Comparison of ENCODE assay signal across 9 mouse cellular contexts in genomic region chr11:78924916-78925315, GRCm38 (mm10). TPM values are rescaled to one million over a fixed set of nuclear protein-coding genes. Genes with fewer than 3 reads are reported as not detected.
A peak's percentile ranks its signal among the peaks of the same experiment; 100 is the strongest.
DNase-seq lines count a peak whose midpoint lies in the region; ATAC-seq and TF ChIP-seq lines count a peak whose summit lies in the region.
"Had no signal": no experiment of that assay in that cellular context is flagged by ENCODE, and none has a peak within 500 bp of the region (broad histone marks: within the 10 kb centered on the region; RNA-seq: fewer than 3 reads in every experiment).

No protein-coding gene starts in this region.

- WGBS in embryonic facial prominence, embryonic 13.5 days = under 1% methylated on average over 37 of the region's 37 CpGs
- under 1% methylated on average over 37 of the region's 37 CpGs for WGBS in limb, embryonic 12.5 days
- WGBS in midbrain, embryonic 12.5 days = under 1% methylated on average over 36 of the region's 37 CpGs

- H3K36me3 ChIP-seq in embryonic facial prominence, embryonic 13.5 days = no peaks in the 10 kb centered on the region
- H3K36me3 ChIP-seq in limb, embryonic 12.5 days = no peaks in the 10 kb centered on the region
- no peaks in the 10 kb centered on the region for H3K36me3 ChIP-seq in midbrain, embryonic 12.5 days
- H3K36me3 ChIP-seq: G1E had no signal

- intact Hi-C loops in heart, postnatal 14 days (cut with DNase I) = no loop called here

- H3K27me3 ChIP-seq in embryonic facial prominence, embryonic 13.5 days = peaks cover 50% of the 10 kb centered on the region
- H3K27me3 ChIP-seq in limb, embryonic 12.5 days = peaks cover 53% of the 10 kb centered on the region
- peaks cover 46% of the 10 kb centered on the region for H3K27me3 ChIP-seq in midbrain, embryonic 12.5 days

- peak overlapping the region; percentile 36 for H3K4me3 ChIP-seq in layer of hippocampus, adult 2 months
- H3K4me3 ChIP-seq in embryonic facial prominence, embryonic 13.5 days = peak overlapping the region; percentile 46
- H3K4me3 ChIP-seq in limb, embryonic 12.5 days (replicated peaks) = peak overlapping the region; percentile 41
- peak overlapping the region; percentile 40 for H3K4me3 ChIP-seq in midbrain, embryonic 12.5 days

- no peak for DNase-seq in layer of hippocampus, adult 2 months (ENCODE audit: low spot score in 2 of 2)
- no peak for DNase-seq in layer of hippocampus, adult 8-10 months (ENCODE audit: low spot score in 2 of 2)
- peak; percentile 58 to 59 for DNase-seq in heart, postnatal 14 days
- DNase-seq in left cerebral cortex, adult 11 months (ENCODE audit: low spot score) = no peak

- H3K9ac ChIP-seq in embryonic facial prominence, embryonic 13.5 days = peak overlapping the region; percentile 67
- H3K9ac ChIP-seq in limb, embryonic 12.5 days (replicated peaks) = peak overlapping the region; percentile 42
- H3K9ac ChIP-seq in midbrain, embryonic 12.5 days (replicated peaks) = peak overlapping the region; percentile 46

- H3K4me1 ChIP-seq in embryonic facial prominence, embryonic 13.5 days = peaks cover 16% of the 10 kb centered on the region
- H3K4me1 ChIP-seq in limb, embryonic 12.5 days (replicated peaks) = peaks cover 17% of the 10 kb centered on the region
- H3K4me1 ChIP-seq in midbrain, embryonic 12.5 days = peaks cover 13% of the 10 kb centered on the region

- H3K27ac ChIP-seq in layer of hippocampus, adult 2 months = no peak overlapping the region
- H3K27ac ChIP-seq in embryonic facial prominence, embryonic 13.5 days = no peak overlapping the region
- no peak overlapping the region for H3K27ac ChIP-seq in limb, embryonic 12.5 days
- H3K27ac ChIP-seq in midbrain, embryonic 12.5 days (replicated peaks) = no peak overlapping the region

- no peak for TF ChIP-seq CTCF in layer of hippocampus, adult 2 months (conservative IDR thresholded peaks at IDR 0.05)

- H3K9me3 ChIP-seq in embryonic facial prominence, embryonic 13.5 days = no peaks in the 10 kb centered on the region
- H3K9me3 ChIP-seq in limb, embryonic 12.5 days = no peaks in the 10 kb centered on the region
- no peaks in the 10 kb centered on the region for H3K9me3 ChIP-seq in midbrain, embryonic 12.5 days
- H3K9me3 ChIP-seq: G1E had no signal

- ATAC-seq in embryonic facial prominence, embryonic 13.5 days (ENCODE audit: insufficient number of reproducible peaks, insufficient read depth, low FRiP score, low TSS enrichment, low read depth) = no peak
- ATAC-seq in limb, embryonic 12.5 days (ENCODE audit: insufficient number of reproducible peaks, insufficient read depth, low FRiP score, low TSS enrichment, low read depth) = no peak
- ATAC-seq in midbrain, embryonic 12.5 days (ENCODE audit: low FRiP score, low read depth) = no peak
- ATAC-seq in inflammation-experienced regulatory T-cells, adult 6 months = no peak

- peak overlapping the region; percentile 79 for H3K4me2 ChIP-seq in embryonic facial prominence, embryonic 13.5 days
- peak overlapping the region; percentile 64 for H3K4me2 ChIP-seq in limb, embryonic 12.5 days
- peak overlapping the region; percentile 64 for H3K4me2 ChIP-seq in midbrain, embryonic 12.5 days (replicated peaks)

RNA-seq across cellular contexts. Expression of gene Nos2, which starts 4.3 kb away (rescaled TPM):
- under 1 TPM; 0.20 to 0.64 TPM for total RNA-seq in layer of hippocampus, adult 2 months (2021)
- total RNA-seq in layer of hippocampus, adult 8-10 months (2022) = under 1 TPM; 0.18 to 0.49 (median 0.40) TPM
- polyA plus RNA-seq in embryonic facial prominence, embryonic 13.5 days (2015; fragmentation: Nextera tagmentation; extraction: Ambion mirVana) = 0.95 and 1.1 TPM in 2 replicates
- 1 to 10 TPM; 6.6 TPM for total RNA-seq in heart, postnatal 14 days (2021)
- 0.66 and 1.2 TPM in 2 replicates for polyA plus RNA-seq in limb, embryonic 12.5 days (2016; fragmentation: Nextera tagmentation; extraction: Ambion mirVana)
- polyA plus RNA-seq in midbrain, embryonic 12.5 days (2016; fragmentation: Nextera tagmentation; extraction: Ambion mirVana) = 0.85 and 0.93 TPM in 2 replicates
- not detected for polyA plus RNA-seq in inflammation-experienced regulatory T-cells, adult 6 months (2017; shearing (Covaris generic))
- total RNA-seq: G1E had no signal
- polyA plus RNA-seq: G1E had no signal

RNA-seq across cellular contexts. Expression of gene Lgals9, which starts 59.8 kb away (rescaled TPM):
- total RNA-seq in layer of hippocampus, adult 2 months (2021) = 1 to 10 TPM; 4.0 to 4.1 TPM
- total RNA-seq in layer of hippocampus, adult 8-10 months (2022) = 10 to 100 TPM in 2 of 4 experiments, 1 to 10 TPM in 2; 3.7 to 18.7 (median 8.7) TPM
- 18.4 and 22.2 TPM in 2 replicates for polyA plus RNA-seq in embryonic facial prominence, embryonic 13.5 days (2015; fragmentation: Nextera tagmentation; extraction: Ambion mirVana)
- 10 to 100 TPM; 35.5 to 36.1 TPM for total RNA-seq in heart, postnatal 14 days (2021)
- 4.1 and 6.8 TPM in 2 replicates for polyA plus RNA-seq in limb, embryonic 12.5 days (2016; fragmentation: Nextera tagmentation; extraction: Ambion mirVana)
- 6.0 and 8.2 TPM in 2 replicates for polyA plus RNA-seq in midbrain, embryonic 12.5 days (2016; fragmentation: Nextera tagmentation; extraction: Ambion mirVana)
- polyA plus RNA-seq in inflammation-experienced regulatory T-cells, adult 6 months (2017; shearing (Covaris generic)) = 100 to 1,000 TPM; 166 to 316 (median 259) TPM

Comparison
In these comparisons a context has a peak if more than half of its experiments do, and no peak if none do; other contexts are left out.
1. DNase-seq: peak in heart, postnatal 14 days (2 of 2); none in layer of hippocampus, adult 2 months (0 of 2), layer of hippocampus, adult 8-10 months (0 of 2) and left cerebral cortex, adult 11 months (single experiment).
2. Peak in every context shown above with its lines, with median percentiles within 50 percentile points of each other: H3K4me3 ChIP-seq, H3K4me2 ChIP-seq and H3K9ac ChIP-seq.